Mouse (Mus musculus): ENCODE results near the gene Bcar3.

The Bcar3 gene

GRCm38 (mm10) chr3:122338897-122339296 lies 45.0 kb downstream of the Bcar3 start:
- DNase-seq: no peak

DNA sequence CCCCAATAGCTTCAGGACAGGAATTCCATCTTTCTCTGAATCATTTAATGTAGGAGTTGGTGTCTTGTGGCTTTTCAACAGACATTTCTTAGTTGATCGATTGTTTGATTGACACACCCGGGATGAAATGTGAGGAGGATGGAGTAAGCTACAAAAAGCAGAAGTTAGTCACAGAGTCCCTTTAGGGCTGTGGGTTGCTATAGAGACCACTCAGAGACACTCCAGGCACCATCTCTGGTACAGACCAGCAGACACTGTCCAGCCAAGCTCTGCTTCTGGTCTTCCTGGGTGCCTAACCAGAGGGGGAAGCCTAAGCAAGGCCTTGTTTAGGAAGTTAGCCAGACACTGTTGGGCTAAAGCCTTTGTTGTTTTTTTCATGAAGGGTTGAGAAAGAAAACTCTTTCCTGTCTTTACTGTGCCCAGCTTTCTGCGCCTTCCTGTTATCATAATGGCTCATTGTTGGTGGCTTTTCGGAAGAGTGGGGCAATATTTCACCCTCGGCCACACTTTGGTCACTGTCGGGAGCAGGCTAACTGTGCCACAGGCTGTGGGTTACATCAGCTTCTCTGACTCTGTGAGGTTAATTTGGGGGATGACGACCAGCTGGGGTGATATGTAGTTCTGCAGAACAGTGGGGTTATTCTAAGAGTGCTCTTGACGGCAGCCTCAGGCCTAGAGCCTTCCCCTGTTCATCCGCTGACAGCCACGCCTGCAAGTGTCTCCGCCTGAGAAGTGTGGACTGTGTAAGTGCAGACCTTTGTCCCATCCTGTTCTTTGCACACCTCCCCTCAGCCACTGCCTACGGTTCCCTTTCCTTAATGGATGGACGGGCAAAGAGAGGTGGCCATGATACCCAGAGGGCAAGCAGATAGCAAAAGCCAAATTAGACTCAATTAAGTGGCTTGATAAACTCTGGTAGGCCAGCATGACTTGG lies 46.5 kb downstream of the Bcar3 start:
- DNase-seq: no peak

DNA sequence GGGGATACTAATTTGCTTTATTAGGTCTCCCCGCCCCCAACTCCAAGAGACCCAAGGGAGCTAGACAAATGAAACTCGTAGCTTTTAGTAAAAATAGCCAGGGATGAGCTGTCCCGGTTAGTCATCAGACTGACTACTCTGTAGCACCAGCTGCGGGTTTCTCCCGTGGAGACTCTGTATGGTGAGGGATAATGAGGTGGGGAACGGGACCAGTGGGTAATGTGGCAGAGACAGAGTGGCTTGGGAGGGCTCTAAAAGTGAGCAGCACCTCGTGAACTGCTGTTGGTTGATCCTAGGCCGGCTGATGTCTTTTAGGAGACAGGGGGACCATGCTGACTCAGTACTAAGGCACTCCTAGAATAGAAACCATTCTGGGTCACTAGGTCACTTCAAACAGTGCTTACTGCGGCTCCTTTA lies 49.5 kb downstream of the Bcar3 start:
- DNase-seq: no peak

- no peak for DNase-seq
Measured at GRCm38 (mm10) chr3:122344350-122344749, 50.4 kb downstream of the Bcar3 start.

GRCm38 (mm10) chr3:122345977-122346472 lies 52.1 kb downstream of the Bcar3 start:
- no peak for DNase-seq

GRCm38 (mm10) chr3:122346600-122346999 lies 52.7 kb downstream of the Bcar3 start:
- DNase-seq: no peak

DNA sequence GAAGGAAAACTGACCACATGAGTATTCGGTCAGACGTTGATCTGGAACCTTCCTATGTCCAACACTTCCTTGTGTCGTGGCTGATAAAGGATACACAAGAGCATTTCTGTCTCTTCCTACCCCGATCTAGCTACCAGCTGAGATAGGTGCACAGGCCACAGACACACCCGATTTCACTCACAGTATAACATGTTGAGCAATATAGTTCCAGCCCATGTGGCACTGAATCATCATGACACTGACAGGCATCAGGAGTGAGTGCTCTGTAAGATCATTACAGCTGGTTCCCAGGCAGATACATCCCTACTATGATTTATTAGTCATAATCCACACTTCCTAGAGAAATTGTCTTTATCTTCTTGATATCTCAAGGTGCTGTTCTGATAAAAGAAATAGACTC lies 54.7 kb downstream of the Bcar3 start:
- DNase-seq: no peak

GRCm38 (mm10) chr3:122352801-122353200 lies 58.9 kb downstream of the Bcar3 start:
- no peak for DNase-seq

GRCm38 (mm10) chr3:122359426-122359825 lies 65.5 kb downstream of the Bcar3 start:
- DNase-seq: no peak

GRCm38 (mm10) chr3:122359954-122360353 lies 66.0 kb downstream of the Bcar3 start:
- DNase-seq: no peak

GRCm38 (mm10) chr3:122360721-122361138 lies 66.8 kb downstream of the Bcar3 start:
- DNase-seq: no peak

- DNase-seq: no peak
Measured at GRCm38 (mm10) chr3:122362719-122363118, 68.8 kb downstream of the Bcar3 start.

- DNase-seq: no peak
Measured at GRCm38 (mm10) chr3:122364565-122364964, 70.6 kb downstream of the Bcar3 start.

DNA sequence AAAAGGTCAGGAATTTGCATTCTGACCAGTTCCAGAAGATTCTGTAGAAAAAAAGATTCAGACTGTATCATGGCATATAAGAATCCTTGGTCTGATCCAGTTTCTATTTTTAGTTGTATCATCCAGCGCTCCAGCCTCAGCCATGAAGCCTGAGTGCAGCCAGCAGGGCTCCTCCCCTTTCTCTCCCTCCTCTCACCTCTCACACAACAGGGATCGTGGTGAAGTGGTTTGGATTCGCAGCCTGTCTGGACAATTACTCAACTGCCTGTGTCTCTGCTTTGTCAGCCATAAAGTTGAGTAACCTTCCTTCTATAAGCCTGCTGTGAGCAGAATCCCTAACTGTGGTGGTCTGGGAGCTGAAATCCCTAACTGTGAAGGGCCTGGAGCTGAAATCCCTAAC lies 71.4 kb downstream of the Bcar3 start:
- DNase-seq: no peak

- DNase-seq: no peak
Measured at GRCm38 (mm10) chr3:122371646-122372341, 77.9 kb downstream of the Bcar3 start.

- no peak for DNase-seq
Measured at GRCm38 (mm10) chr3:122372617-122373016, 78.7 kb downstream of the Bcar3 start.

GRCm38 (mm10) chr3:122376011-122376410 lies 82.1 kb downstream of the Bcar3 start:
- DNase-seq: no peak

DNA sequence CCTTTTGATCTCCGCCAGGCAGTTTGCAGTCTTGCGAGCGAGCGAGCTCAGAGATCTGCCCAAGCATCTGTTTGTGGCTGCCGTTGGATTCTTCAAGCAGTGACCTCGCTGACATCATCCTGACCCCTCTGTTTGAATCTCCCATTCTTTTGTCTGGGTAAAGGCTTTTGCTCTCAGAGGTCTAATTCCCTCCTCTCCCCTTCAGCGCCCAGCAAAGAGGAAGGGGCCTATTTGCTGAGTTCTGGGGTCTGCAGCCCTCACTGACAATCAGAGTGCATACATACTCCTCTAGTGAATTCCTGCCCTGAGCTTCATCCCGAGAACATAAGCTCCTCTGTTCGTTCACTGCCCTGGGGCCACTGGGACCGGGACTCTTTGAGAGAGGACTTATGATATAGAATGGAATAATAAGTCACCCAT lies 82.5 kb downstream of the Bcar3 start:
- no peak for DNase-seq

- DNase-seq: no peak
Measured at GRCm38 (mm10) chr3:122376841-122377464, 83.0 kb downstream of the Bcar3 start.

GRCm38 (mm10) chr3:122378634-122379033 lies 84.7 kb downstream of the Bcar3 start:
- DNase-seq: no peak

GRCm38 (mm10) chr3:122380776-122381175 lies 86.8 kb downstream of the Bcar3 start:
- no peak for DNase-seq

DNA sequence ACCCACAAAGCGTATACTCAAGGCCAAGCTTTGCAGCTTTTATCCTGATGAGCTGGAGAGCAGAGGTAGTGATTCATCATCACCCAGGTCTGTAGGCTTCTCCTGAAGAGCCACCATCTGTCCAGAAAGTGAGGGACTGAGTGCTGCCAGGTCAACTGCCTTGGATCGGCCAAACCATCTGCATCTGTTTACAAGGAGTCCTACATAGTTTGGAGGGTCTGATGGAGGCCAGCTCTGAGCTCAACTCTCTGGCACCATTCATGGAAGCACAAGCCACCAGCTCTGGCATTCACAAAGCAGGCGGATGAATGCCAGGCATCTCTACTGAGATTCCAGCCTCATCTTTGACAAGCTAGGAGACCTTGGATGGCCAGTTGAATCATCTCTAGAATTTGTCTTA lies 87.7 kb downstream of the Bcar3 start:
- no peak for DNase-seq

DNA sequence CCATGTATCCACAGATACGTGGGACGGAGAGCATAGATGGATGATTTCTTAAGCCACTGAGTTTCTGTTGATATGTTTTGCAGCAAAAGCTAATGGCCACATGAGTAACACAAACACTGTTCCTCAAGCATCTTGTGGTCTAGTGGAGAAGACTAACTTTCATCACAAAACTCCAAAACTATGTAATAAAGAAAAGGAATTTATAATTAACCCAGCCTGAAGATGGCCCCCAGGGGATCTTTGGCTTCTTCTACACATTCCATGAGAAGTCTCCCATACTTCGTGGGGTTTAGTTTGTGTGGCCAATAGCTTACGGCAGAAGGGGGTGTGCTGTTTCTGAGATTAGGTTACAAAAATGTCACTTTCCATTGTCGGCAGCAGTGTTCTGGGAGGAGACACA lies 92.5 kb downstream of the Bcar3 start:
- no peak for DNase-seq
